Mouse (Mus musculus): ENCODE results near the gene 1700034J05Rik. TPM values are rescaled to one million over a fixed set of nuclear protein-coding genes. Genes with fewer than 3 reads are reported as not detected.
A peak's percentile ranks its signal among the peaks of the same experiment; 100 is the strongest.

Gene 1700034J05Rik
- polyA plus RNA-seq, 1 experiment from 2014 or later: 0.08 TPM

- DNase-seq (ENCODE audit: low spot score) (no peak), ATAC-seq (replicated peaks; ENCODE audit: low FRiP score) (no peak)
- Histone ChIP-seq H3K9ac (ENCODE audit: low read depth, low read length) (no peak overlapping the region), H3K4me1 (replicated peaks; ENCODE audit: control insufficient read depth, insufficient read depth, low read length) (peaks cover 5% of the 10 kb centered on the region; the same call in 1 of the 2 replicates), H3K27me3 (replicated peaks; ENCODE audit: control insufficient read depth, insufficient read depth, low read length) (no peaks in the 10 kb centered on the region), H3K4me3 (ENCODE audit: low read depth, low read length) (no peak overlapping the region), H3K36me3 (ENCODE audit: control insufficient read depth, insufficient read depth, low read length) (no peaks in the 10 kb centered on the region), H3K9me3 (ENCODE audit: control insufficient read depth, low read length) (no peaks in the 10 kb centered on the region), H3K27ac (ENCODE audit: low read depth, low read length) (no peak overlapping the region), H3K4me2 (no peak overlapping the region)
- WGBS: 74% methylated on average over 5 of the region's 5 CpGs
Observed at GRCm38 (mm10) chr6:146926415-146926980, 27.7 kb downstream of the 1700034J05Rik start.

GRCm38 (mm10) chr6:146918341-146918740, 35.9 kb downstream of the 1700034J05Rik start:
- H3K4me3 ChIP-seq (ENCODE audit: low read depth, low read length): no peak overlapping the region
- WGBS: 93% methylated on average over 6 of the region's 6 CpGs

GRCm38 (mm10) chr6:146917396-146917795, 36.8 kb downstream of the 1700034J05Rik start:
- Histone ChIP-seq H3K27ac (ENCODE audit: low read depth, low read length) (no peak overlapping the region), H3K4me1 (replicated peaks; ENCODE audit: control insufficient read depth, insufficient read depth, low read length) (peaks cover 9% of the 10 kb centered on the region), H3K4me3 (ENCODE audit: low read depth, low read length) (no peak overlapping the region), H3K4me2 (no peak overlapping the region), H3K9me3 (ENCODE audit: control insufficient read depth, low read length) (no peaks in the 10 kb centered on the region), H3K27me3 (replicated peaks; ENCODE audit: control insufficient read depth, insufficient read depth, low read length) (no peaks in the 10 kb centered on the region), H3K9ac (ENCODE audit: low read depth, low read length) (no peak overlapping the region), H3K36me3 (ENCODE audit: control insufficient read depth, insufficient read depth, low read length) (no peaks in the 10 kb centered on the region)
- 86% methylated on average over 3 of the region's 3 CpGs for WGBS
- DNase-seq (ENCODE audit: low spot score) (no peak), ATAC-seq (replicated peaks; ENCODE audit: low FRiP score) (no peak)

More at GRCm38 (mm10) chr6:146918341-146918740, 35.9 kb downstream of the 1700034J05Rik start:
- ATAC-seq (replicated peaks; ENCODE audit: low FRiP score): no peak
- no peak overlapping the region for H3K27ac ChIP-seq (ENCODE audit: low read depth, low read length)
- DNase-seq (ENCODE audit: low spot score): no peak
- H3K9ac ChIP-seq (ENCODE audit: low read depth, low read length): no peak overlapping the region
- no peak overlapping the region for H3K4me2 ChIP-seq
- H3K36me3 ChIP-seq (ENCODE audit: control insufficient read depth, insufficient read depth, low read length): no peaks in the 10 kb centered on the region
- no peaks in the 10 kb centered on the region for H3K27me3 ChIP-seq (replicated peaks; ENCODE audit: control insufficient read depth, insufficient read depth, low read length)
- H3K4me1 ChIP-seq (replicated peaks; ENCODE audit: control insufficient read depth, insufficient read depth, low read length): peaks cover 3% of the 10 kb centered on the region
- H3K9me3 ChIP-seq (ENCODE audit: control insufficient read depth, low read length): no peaks in the 10 kb centered on the region

- H3K9ac ChIP-seq (ENCODE audit: low read depth, low read length): no peak overlapping the region
- H3K4me3 ChIP-seq (ENCODE audit: low read depth, low read length): no peak overlapping the region
- ATAC-seq (replicated peaks; ENCODE audit: low FRiP score) (no peak), DNase-seq (ENCODE audit: low spot score) (no peak)
- H3K4me2 ChIP-seq: no peak overlapping the region
- H3K36me3 ChIP-seq (ENCODE audit: control insufficient read depth, insufficient read depth, low read length): no peaks in the 10 kb centered on the region
- no peak overlapping the region for H3K27ac ChIP-seq (ENCODE audit: low read depth, low read length)
- 91% methylated on average over 1 of the region's 1 CpGs for WGBS
- H3K4me1 ChIP-seq (replicated peaks; ENCODE audit: control insufficient read depth, insufficient read depth, low read length): peaks cover 12% of the 10 kb centered on the region
- H3K27me3 ChIP-seq (replicated peaks; ENCODE audit: control insufficient read depth, insufficient read depth, low read length): no peaks in the 10 kb centered on the region
- H3K9me3 ChIP-seq (ENCODE audit: control insufficient read depth, low read length): no peaks in the 10 kb centered on the region
Observed at GRCm38 (mm10) chr6:146915808-146916207, 38.4 kb downstream of the 1700034J05Rik start.

GRCm38 (mm10) chr6:146913489-146914198, 40.6 kb downstream of the 1700034J05Rik start:
- DNase-seq (ENCODE audit: low spot score): no peak
- no peak; the same call in 1 of the 2 replicates for ATAC-seq (replicated peaks; ENCODE audit: low FRiP score)
- Histone ChIP-seq H3K36me3 (ENCODE audit: control insufficient read depth, insufficient read depth, low read length) (no peaks in the 10 kb centered on the region), H3K4me3 (ENCODE audit: low read depth, low read length) (no peak overlapping the region), H3K9me3 (ENCODE audit: control insufficient read depth, low read length) (no peaks in the 10 kb centered on the region), H3K27ac (ENCODE audit: low read depth, low read length) (0 out of 2 replicates have a peak overlapping the region, but pooled peaks have one; percentile 16), H3K27me3 (replicated peaks; ENCODE audit: control insufficient read depth, insufficient read depth, low read length) (no peaks in the 10 kb centered on the region), H3K9ac (ENCODE audit: low read depth, low read length) (no peak overlapping the region), H3K4me2 (no peak overlapping the region), H3K4me1 (replicated peaks; ENCODE audit: control insufficient read depth, insufficient read depth, low read length) (peaks cover 16% of the 10 kb centered on the region)
- 45% methylated on average over 4 of the region's 4 CpGs for WGBS

GRCm38 (mm10) chr6:146912835-146913488, 41.3 kb downstream of the 1700034J05Rik start:
- H3K36me3 ChIP-seq (ENCODE audit: control insufficient read depth, insufficient read depth, low read length): no peaks in the 10 kb centered on the region
- H3K27ac ChIP-seq (ENCODE audit: low read depth, low read length): 0 out of 2 replicates have a peak overlapping the region, but pooled peaks have one; percentile 16
- 10% methylated on average over 3 of the region's 3 CpGs for WGBS
- H3K4me3 ChIP-seq (ENCODE audit: low read depth, low read length): no peak overlapping the region
- DNase-seq (ENCODE audit: low spot score) (no peak), ATAC-seq (replicated peaks; ENCODE audit: low FRiP score) (peak; percentile 73)
- H3K9ac ChIP-seq (ENCODE audit: low read depth, low read length): no peak overlapping the region
- no peaks in the 10 kb centered on the region for H3K27me3 ChIP-seq (replicated peaks; ENCODE audit: control insufficient read depth, insufficient read depth, low read length)
- H3K9me3 ChIP-seq (ENCODE audit: control insufficient read depth, low read length): no peaks in the 10 kb centered on the region
- H3K4me2 ChIP-seq: no peak overlapping the region
- H3K4me1 ChIP-seq (replicated peaks; ENCODE audit: control insufficient read depth, insufficient read depth, low read length): peaks cover 18% of the 10 kb centered on the region

GRCm38 (mm10) chr6:146910801-146911200, 43.4 kb downstream of the 1700034J05Rik start:
- 80% methylated on average over 2 of the region's 2 CpGs for WGBS
- H3K4me1 ChIP-seq (replicated peaks; ENCODE audit: control insufficient read depth, insufficient read depth, low read length): peaks cover 33% of the 10 kb centered on the region
- no peaks in the 10 kb centered on the region for H3K27me3 ChIP-seq (replicated peaks; ENCODE audit: control insufficient read depth, insufficient read depth, low read length)
- no peak overlapping the region for H3K27ac ChIP-seq (ENCODE audit: low read depth, low read length)
- no peaks in the 10 kb centered on the region for H3K9me3 ChIP-seq (ENCODE audit: control insufficient read depth, low read length)
- H3K4me3 ChIP-seq (ENCODE audit: low read depth, low read length): no peak overlapping the region
- no peak overlapping the region for H3K9ac ChIP-seq (ENCODE audit: low read depth, low read length)
- H3K4me2 ChIP-seq: no peak overlapping the region
- H3K36me3 ChIP-seq (ENCODE audit: control insufficient read depth, insufficient read depth, low read length): no peaks in the 10 kb centered on the region
- DNase-seq (ENCODE audit: low spot score): no peak
- no peak for ATAC-seq (replicated peaks; ENCODE audit: low FRiP score)

- Histone ChIP-seq H3K4me2 (no peak overlapping the region), H3K36me3 (ENCODE audit: control insufficient read depth, insufficient read depth, low read length) (no peaks in the 10 kb centered on the region), H3K27ac (ENCODE audit: low read depth, low read length) (no peak overlapping the region), H3K9me3 (ENCODE audit: control insufficient read depth, low read length) (no peaks in the 10 kb centered on the region), H3K4me3 (ENCODE audit: low read depth, low read length) (no peak overlapping the region), H3K27me3 (replicated peaks; ENCODE audit: control insufficient read depth, insufficient read depth, low read length) (no peaks in the 10 kb centered on the region), H3K9ac (ENCODE audit: low read depth, low read length) (no peak overlapping the region), H3K4me1 (replicated peaks; ENCODE audit: control insufficient read depth, insufficient read depth, low read length) (peaks cover 33% of the 10 kb centered on the region)
- ATAC-seq (replicated peaks; ENCODE audit: low FRiP score) (no peak), DNase-seq (ENCODE audit: low spot score) (no peak)
- 76% methylated on average over 5 of the region's 5 CpGs for WGBS
Observed at GRCm38 (mm10) chr6:146909725-146910489, 44.3 kb downstream of the 1700034J05Rik start.

All from liver, embryonic 11.5 days (tissue).